Mouse (Mus musculus) spleen, postnatal 14 days (tissue): ENCODE measurements around the gene Chga.

Experiments
- DNase-seq, 2 experiments: peaks; one replicate each; pipeline ENCODE4 v3.0.0; 2021 to 2022; ENCODE audit warnings: low spot score in 2 of 2

Gene Chga

DNA sequence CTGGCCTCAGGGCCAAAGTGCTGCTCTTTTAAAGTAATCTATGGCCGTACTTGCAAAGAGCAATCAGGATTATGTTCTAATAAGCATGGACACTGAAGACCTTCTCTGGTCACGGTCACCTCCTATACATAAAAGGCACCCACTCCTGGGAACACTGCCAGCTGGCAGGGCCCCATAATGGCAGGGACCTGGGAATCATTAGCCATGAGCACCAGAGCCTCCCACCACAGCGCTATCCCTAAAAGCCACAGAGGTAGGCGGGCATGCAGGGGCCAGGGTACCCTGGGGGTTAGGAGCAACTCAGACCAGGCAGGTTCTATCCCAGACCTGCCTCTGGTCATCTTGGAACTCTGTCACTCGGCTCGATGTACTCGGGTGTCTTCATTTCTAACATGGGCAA is 45.0 kb downstream of the Chga start:
- no peak for DNase-seq

DNA sequence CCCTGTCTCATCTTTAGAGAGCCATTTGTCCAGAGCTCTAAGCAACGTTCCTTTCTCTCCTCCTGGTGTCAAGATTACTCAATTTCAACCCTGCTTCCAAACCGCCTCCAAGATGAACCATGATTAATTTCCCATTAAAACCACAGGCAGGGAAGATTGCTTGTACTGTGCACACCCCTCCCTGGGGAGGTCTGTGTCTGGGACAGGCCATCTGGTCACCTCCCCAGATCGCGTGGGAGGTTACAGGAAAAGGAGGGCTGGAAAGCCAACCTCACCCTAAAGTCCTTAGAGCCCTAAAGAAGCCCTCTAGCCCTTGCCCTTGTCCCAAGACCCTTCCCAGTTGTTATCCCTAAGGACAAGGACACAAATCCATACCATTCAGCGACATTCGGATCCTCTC is 45.6 kb downstream of the Chga start:
- DNase-seq = no peak

DNA sequence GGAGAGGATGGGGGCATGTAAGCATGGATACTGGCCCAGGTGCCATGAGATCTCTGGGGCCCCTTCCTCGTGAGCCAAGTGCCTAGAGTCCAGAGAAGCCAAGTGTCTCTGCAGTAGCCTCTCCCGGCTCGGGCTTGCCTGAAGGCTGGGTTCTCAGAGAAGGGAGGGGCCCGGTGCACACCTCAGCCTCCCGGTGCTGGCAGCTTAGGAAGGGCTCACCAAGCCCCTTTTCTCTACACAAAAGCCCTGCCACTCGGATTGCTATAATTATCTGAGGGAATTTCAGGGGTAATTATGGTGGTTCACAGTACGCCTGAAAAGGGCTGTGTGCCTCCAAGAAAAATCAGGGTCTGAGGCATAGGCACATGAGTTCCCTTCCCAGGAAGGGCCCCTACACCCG is 47.1 kb downstream of the Chga start:
- no peak for DNase-seq

DNA sequence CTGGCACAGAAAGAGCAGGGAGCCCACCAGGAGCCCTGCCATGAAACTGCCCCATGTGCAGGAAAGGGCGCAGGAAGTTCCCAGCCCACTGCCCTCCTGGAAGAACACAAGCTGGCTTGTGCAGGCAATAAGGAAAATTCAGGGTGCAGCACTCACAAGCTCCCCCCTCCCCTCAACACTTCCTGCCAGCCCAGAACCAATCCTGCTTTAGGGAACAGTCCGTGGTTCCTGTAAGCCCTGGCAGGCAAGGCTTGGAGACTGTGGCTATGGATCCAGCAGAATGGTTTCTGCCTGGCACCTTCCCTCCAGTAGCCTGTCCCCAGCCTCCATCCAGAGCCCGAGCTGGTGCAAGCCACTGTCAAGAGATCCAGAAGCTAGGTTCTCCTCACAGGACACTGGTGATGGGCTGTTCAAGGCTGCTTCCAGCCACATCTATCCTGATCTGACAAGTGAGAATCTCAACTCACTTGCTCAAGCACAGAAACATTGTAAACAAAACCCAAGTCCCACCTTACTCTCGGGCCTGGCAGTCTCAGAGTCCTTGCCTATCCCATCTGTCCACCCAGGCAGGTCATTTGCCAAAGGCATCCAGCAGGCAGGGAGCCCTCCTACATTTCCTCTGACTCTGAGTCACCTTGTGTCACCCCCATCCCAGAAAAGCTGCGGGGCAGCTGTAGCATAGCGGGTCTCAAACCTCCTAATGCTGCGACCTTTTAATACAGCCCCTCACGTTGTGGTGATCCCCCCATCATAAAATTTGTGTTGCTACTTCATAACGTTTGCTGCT is 47.7 kb downstream of the Chga start:
- no peak for DNase-seq

DNA sequence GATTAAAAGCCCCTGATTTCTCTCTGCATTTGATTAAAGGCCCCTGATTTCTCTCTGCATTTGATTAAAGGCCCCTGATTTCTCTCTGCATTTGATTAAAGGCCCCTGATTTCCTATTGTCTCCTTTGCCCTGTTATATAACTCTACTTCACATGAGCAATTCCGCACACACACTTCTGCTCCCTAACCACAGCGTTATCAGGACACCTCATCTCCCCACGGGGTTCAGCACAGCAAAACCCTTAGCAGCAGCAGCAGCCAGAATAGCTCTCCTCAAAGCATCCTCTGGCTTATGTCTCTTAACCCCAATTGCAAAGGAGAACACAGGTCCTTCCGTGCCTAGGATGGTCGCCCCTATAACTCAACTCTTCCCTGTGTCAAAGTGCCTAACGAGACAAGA is 50.8 kb downstream of the Chga start:
- no peak for DNase-seq

DNA sequence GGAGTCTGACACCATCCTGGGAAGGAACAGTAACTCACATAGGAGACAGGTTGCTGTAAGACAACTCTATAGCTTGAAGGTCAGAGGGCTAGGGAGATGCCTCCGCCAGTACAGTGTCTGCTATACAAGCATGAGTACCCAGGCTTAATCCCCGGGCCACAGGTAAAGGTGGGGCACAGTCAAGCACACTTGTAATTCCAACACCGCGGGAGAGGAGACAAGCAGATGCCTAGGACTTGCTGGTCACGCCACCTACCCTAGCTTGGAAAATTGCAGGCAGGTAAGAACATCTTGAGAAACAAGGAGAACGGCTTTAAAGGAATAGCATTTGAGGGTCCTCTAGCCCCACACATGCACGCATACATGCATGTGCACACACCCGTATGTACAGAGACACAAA is 52.3 kb downstream of the Chga start:
- DNase-seq = no peak

DNA sequence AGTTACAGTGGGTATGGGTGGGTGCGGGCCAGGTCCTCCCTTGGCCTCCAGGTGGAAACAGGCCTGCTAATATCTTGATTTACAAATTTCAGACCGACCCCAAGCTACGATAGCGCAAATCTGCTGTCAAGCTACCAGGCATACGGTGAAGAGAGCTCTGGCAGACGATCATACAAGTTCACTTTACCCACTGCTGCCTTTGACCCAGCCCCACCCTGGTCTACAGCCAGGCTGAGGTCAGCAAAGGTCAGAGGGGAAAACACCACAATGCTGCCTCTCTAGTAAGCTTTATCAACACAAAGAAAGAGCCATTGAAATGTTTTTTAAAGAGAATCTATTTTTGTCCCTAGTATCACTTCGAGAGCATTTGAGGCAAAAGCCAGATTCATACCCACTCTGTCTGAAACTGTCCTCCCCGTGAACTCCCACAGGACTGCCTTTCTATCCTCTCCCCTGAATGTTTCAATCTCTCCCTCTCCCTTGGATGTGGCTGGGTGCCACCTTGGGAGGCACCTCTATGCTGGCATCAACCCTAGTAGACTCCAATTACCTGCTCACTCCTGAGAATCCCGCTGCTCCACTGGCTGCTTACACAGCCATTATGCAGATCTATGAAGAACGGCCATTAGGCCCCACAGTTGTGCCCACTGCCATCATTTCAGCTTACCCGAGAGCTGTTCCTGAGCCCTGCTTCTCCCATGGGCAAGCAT is 53.2 kb downstream of the Chga start:
- DNase-seq = no peak

DNA sequence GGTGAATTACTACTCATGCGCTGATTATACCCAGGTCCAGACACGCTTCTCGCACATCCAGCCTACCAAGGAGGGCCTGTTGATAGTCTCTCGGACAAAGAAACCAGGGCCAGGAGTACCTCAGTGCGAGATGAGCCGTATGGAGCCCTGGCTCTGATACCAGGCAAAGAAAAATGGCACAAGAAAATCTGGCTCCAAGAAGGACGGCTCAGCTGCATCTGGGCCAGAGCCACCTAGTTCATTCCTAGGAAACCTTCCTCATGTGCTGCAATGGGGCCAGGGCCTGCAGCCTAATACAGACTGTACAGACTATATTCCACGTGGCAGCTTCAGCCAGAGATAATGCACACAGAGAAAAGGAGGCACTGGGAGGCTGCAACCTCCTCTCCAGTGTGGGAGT is 56.2 kb downstream of the Chga start:
- no peak for DNase-seq

DNA sequence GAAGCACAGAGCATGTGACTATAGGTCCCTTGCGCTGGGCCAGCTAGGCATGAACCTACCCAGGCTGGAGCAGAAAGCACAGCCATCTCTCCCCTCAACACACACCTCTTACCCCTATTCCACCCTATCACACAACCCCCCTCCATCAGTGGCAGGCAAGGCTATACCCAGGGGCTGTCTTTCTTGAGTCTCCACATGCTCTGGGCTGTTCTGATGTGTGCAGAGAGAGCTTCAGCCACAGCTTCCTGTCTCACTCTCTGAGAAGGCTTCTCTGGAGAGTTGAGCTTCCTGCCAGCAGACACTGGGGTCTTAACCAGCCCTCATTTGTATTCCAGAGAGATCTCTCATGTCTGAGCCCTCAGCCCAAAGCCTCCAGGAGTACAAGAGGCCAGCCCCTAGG is 57.7 kb downstream of the Chga start:
- no peak for DNase-seq

DNA sequence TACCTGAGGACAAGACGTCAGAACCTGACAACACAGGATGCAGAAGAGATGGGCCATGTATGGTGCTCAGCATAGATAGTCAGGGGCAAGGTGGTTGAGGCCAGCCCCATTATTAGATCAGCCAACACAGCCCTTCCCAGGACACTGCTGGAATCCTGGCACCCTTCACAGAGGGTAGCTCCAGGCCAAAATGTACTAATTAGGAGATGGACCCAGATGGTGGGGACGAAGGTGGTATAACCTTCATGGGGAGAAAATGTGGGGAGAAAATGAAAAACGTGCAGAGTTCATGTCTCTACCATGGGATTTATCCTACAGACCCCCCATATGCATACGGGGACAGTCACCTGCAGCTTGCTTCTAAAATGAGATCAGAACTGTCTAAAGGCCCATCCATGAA is 58.6 kb downstream of the Chga start:
- no peak for DNase-seq
